Mouse (Mus musculus) kidney, embryonic 14.5 days (tissue): ENCODE measurements around the gene Barhl1. TPM values are rescaled to one million over a fixed set of nuclear protein-coding genes. Genes with fewer than 3 reads are reported as not detected.

Experiments used
- ATAC-seq: fragments of 200-750 bp; cut with Nextera tagmentation; 2 replicates; pipeline ENCODE4 v1.8.0; 2017; ENCODE audit warnings: moderate number of reproducible peaks, mild to moderate bottlenecking, moderate TSS enrichment, moderate library complexity; ENCODE audit not compliant: low FRiP score, low TSS enrichment
- H3K27ac ChIP-seq: fragments of 300-500 bp; sonication (generic); 2 replicates; pipeline ENCODE4 v1.5.1; 2014; ENCODE audit warnings: low read depth, mild to moderate bottlenecking, low read length, moderate library complexity, mixed read lengths
- H3K27me3 ChIP-seq: fragments of 300-500 bp; sonication (generic); 2 replicates; pipeline ENCODE4 v1.6.1; 2014; ENCODE audit warnings: mild to moderate bottlenecking, low read length; ENCODE audit not compliant: control insufficient read depth, insufficient read depth
- H3K36me3 ChIP-seq: fragments of 300-500 bp; sonication (generic); 2 replicates; pipeline ENCODE4 v1.6.1; 2014; ENCODE audit warnings: low read length, mixed read lengths; ENCODE audit not compliant: control insufficient read depth, insufficient read depth
- H3K4me1 ChIP-seq: fragments of 300-500 bp; sonication (generic); 2 replicates; pipeline ENCODE4 v1.6.1; 2014; ENCODE audit warnings: low read length, mixed read lengths; ENCODE audit not compliant: control insufficient read depth, insufficient read depth
- H3K4me2 ChIP-seq: fragments of 300-500 bp; sonication (generic); replicated peaks from 2 replicates; pipeline ENCODE4 v1.6.1; 2014; ENCODE audit warnings: low read depth, mild to moderate bottlenecking, low read length
- H3K4me3 ChIP-seq: fragments of 300-500 bp; sonication (generic); 2 replicates; pipeline ENCODE4 v1.5.1; 2014; ENCODE audit warnings: mild to moderate bottlenecking, low read length
- H3K9ac ChIP-seq: fragments of 300-500 bp; sonication (generic); 2 replicates; pipeline ENCODE4 v1.6.1; 2014; ENCODE audit warnings: low read depth, mild to moderate bottlenecking, low read length, moderate library complexity
- H3K9me3 ChIP-seq: fragments of 300-500 bp; sonication (generic); 2 replicates; pipeline ENCODE4 v1.6.1; 2016; ENCODE audit warnings: low read length; ENCODE audit not compliant: control insufficient read depth
- WGBS: fragments of 180-500 bp; shearing (Covaris S2); extraction: QIAGEN DNeasy Blood & Tissue Kit; methylation state at CpG from one replicate; pipeline ENCODE4 v1.1.7; 2014; 5-methylcytosine and 5-hydroxymethylcytosine counted together
- polyA plus RNA-seq: library from polyadenylated mRNA; unstranded; fragments of >200 nt; fragmentation: Nextera tagmentation; extraction: Ambion mirVana; gene quantifications from 2 replicates; pipeline ENCODE4 v1.2.1, GENCODE M21; 2014

The Barhl1 gene
- polyA plus RNA-seq, 1 experiment from 2014 or later = not detected

DNA sequence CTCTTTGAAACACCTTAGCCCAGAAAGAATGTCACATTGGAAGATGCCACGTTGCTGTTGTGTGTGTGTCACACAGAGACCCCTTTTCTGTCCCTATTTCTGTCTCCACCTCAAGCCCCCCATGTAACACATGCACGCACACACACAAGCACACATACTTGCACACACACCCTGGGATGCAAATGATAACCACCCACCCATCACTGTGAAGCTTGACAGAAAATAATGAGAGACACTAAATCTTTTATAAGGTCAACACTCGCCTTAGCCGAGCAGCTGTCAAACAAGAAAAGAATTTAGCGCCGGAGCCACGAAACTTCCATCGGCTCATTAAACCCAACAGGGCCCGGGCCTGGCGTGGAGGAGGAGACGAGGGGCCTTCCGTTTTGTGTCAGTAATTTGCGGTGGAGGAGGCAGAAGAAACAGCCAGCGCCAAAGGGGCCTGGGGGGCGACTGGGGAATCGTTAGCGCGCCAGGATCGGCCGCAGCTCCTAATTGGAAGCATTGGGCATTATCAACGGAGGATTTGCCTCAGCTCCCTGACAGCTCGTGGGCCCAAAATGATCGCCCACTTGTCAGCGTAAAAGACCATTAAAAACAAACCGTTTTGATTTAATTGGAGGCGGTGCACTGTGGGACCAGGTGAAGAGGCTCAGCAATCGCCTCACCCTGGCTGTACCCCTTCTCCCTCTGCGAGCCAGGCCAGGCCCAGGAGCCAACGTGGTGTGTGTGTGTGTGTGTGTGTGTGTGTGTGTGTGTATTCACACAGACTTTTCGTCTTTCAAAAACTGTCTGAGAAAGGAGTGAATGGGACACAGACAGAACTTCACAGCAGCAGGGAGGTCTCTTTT is 27.4 kb upstream of the Barhl1 start:
- H3K27me3 ChIP-seq = peaks cover 74% of the 10 kb centered on the region
- no peaks in the 10 kb centered on the region for H3K9me3 ChIP-seq
- H3K4me3 ChIP-seq = no peak overlapping the region
- no peak overlapping the region for H3K27ac ChIP-seq
- ATAC-seq = 0 out of 2 replicates have a peak, but pooled peaks have one; percentile 12
- no peak overlapping the region for H3K9ac ChIP-seq
- peaks cover 13% of the 10 kb centered on the region; the same call in 1 of the 2 replicates for H3K4me1 ChIP-seq
- WGBS = 12% methylated on average over 30 of the region's 30 CpGs
- no peaks in the 10 kb centered on the region for H3K36me3 ChIP-seq
- peak overlapping the region; percentile 4; the same call in 1 of the 2 replicates for H3K4me2 ChIP-seq

DNA sequence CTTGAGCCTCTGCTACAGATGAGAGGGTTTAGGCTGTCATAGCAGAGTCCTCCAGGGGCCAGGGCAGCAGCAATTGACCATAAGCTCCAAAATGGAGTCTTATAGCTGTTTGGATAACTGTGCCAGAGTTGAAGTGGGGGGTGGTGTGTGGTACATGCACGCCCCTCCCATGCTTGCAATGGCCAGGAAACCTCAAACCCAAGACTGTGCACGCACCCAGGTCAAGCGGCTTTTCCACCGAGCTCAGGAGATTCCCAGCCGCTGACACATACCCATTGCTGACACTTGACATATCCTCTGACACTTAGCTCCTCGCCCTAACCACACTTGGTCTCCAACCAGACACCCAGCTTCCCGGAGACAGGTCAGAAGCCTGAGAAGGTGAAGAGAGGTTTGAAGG is 22.5 kb upstream of the Barhl1 start:
- Histone ChIP-seq H3K4me1 (peaks cover 4% of the 10 kb centered on the region; the same call in 1 of the 2 replicates), H3K27me3 (peaks cover 56% of the 10 kb centered on the region), H3K4me2 (no peak overlapping the region), H3K36me3 (no peaks in the 10 kb centered on the region), H3K9ac (no peak overlapping the region), H3K4me3 (no peak overlapping the region), H3K27ac (no peak overlapping the region), H3K9me3 (no peaks in the 10 kb centered on the region)
- 76% methylated on average over 7 of the region's 7 CpGs for WGBS
- no peak for ATAC-seq

DNA sequence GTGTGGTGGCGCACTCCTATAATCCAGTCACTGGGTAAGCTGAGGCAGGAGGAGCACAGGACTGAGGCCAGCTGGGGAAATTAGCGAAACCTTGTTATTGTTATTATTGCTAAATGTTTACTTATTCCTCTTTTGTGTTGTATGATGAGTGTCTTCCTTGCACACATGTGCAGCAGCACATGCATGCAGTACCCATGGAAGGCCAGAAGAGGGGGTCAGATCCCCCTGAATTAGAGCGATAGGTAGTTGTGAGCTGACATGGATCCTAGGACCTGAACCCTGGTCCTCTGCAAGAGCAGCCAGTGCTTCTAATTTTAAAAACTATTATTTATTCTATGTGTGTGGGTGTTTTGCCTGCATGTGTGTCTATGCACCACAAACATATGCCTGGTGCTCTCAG is 14.1 kb upstream of the Barhl1 start:
- 96% methylated on average over 3 of the region's 3 CpGs for WGBS
- no peak overlapping the region for H3K9ac ChIP-seq
- H3K36me3 ChIP-seq = no peaks in the 10 kb centered on the region
- ATAC-seq = no peak
- H3K9me3 ChIP-seq = no peaks in the 10 kb centered on the region
- no peak overlapping the region for H3K4me3 ChIP-seq
- peaks cover 53% of the 10 kb centered on the region for H3K27me3 ChIP-seq
- no peak overlapping the region for H3K27ac ChIP-seq
- no peaks in the 10 kb centered on the region for H3K4me1 ChIP-seq
- H3K4me2 ChIP-seq = no peak overlapping the region

DNA sequence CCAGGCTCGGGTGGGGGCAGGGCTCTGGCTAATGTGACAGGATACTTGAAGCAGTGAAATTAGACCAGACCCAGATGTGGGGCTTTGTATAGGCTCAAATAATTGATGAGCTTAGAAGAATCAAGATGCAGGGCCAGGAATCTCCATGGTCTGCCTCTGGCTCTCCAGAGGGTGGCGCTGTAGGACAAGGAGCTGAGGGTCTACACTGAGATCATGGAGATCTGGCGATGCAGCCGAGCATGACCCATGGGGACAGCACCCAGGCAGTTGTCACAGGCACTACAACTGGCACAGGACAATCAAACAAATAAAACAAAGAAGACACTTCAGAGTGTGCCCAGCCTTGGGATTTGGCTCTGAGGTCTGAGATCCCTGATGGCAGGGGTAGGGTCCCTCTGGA is 7.4 kb upstream of the Barhl1 start:
- H3K4me2 ChIP-seq = no peak overlapping the region
- H3K27me3 ChIP-seq = peaks cover 91% of the 10 kb centered on the region
- no peaks in the 10 kb centered on the region for H3K9me3 ChIP-seq
- H3K9ac ChIP-seq = no peak overlapping the region
- WGBS = 2% methylated on average over 4 of the region's 4 CpGs
- H3K4me1 ChIP-seq = no peaks in the 10 kb centered on the region
- peak; percentile 52 for ATAC-seq
- no peak overlapping the region for H3K4me3 ChIP-seq
- no peaks in the 10 kb centered on the region for H3K36me3 ChIP-seq
- no peak overlapping the region for H3K27ac ChIP-seq

DNA sequence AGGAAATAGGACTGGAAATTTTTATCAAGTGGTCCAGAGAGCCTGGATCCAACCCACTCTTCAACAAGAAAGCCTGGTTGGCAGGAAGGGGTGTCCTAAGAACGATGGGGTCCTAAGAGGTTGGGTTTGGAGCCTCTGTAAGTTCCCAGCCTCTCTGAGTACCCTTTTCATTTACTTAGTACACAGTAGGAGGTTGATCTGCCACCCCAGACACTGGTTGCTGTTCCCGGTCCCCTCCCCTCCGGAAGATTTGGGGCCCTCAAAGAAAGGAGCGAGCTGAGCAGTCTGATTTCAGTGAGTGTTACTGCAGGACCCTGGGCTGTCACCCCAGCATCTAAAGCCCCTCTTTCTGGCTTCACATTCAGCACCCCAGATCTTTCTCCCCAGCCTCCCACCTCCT is 2.5 kb upstream of the Barhl1 start:
- Histone ChIP-seq H3K4me1 (no peaks in the 10 kb centered on the region), H3K9ac (no peak overlapping the region), H3K9me3 (no peaks in the 10 kb centered on the region), H3K27me3 (peaks cover 96% of the 10 kb centered on the region), H3K4me2 (no peak overlapping the region), H3K27ac (no peak overlapping the region), H3K36me3 (no peaks in the 10 kb centered on the region), H3K4me3 (no peak overlapping the region)
- 0% methylated on average over 4 of the region's 4 CpGs for WGBS
- ATAC-seq = no peak

DNA sequence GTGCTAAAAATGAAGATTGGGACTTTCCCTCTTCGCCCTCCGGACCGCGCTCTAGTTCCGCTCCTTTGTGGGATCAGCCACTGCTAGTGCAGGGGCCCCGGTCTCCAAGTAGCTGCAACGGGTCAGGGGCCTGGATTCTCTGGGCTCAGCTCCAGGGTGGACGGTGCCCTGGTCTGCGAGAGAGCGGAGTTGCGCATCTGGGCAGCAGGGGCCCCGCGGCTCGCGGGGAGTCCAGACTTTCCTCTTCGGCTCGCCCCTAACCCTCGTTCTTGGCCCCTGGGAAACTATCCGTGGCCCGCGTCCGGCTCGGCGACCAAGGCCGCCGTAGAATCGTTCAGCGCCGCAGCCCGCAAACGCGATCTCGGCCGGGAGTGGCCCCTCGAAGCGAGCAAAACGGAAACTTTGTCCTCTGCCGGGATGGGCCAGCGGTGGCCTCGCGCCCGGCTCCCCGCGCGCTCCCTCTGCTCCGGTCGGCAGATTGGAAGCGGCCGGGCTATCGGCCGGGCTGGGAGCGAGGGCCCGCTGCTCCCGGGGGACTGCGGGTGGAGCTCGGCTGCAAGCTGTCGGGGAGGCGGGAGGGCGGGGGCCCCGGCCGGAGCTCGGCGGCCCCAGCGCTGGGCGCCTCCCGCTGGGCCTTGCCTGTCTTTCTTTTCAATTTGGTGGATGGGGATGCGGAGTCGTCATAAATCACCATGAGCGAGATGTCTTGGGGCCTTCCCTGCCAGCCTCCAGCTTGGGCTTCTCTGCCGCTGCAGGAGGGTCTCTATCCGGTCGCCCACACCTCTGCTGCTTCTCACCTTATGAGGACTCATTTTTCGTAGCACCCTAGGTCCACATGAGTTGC is 1.3 kb upstream of the Barhl1 start:
- Histone ChIP-seq H3K36me3 (no peaks in the 10 kb centered on the region), H3K4me2 (peak overlapping the region; percentile 11), H3K9ac (no peak overlapping the region), H3K27me3 (peaks cover 96% of the 10 kb centered on the region), H3K27ac (no peak overlapping the region), H3K9me3 (no peaks in the 10 kb centered on the region), H3K4me1 (no peaks in the 10 kb centered on the region), H3K4me3 (peak overlapping the region; percentile 9)
- no peak for ATAC-seq
- under 1% methylated on average over 73 of the region's 73 CpGs for WGBS

DNA sequence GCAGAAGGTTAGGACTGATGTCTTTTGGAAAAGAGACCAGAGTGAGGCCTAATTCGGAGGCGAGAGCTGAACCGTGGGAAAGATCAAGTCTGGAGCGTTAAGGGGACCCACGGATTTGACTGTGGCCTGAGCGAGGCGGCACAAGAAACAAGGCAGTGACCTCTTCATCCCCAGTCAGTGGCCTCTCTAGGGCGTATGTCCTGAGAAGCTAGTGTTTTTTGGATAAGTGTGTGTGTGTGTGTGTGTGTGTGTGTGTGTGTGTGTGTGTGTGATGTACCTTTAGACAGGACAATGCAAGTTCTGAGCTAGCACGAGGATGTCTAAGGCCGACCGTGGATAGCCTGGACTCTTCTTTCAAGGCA is 669 bp upstream of the Barhl1 start:
- Histone ChIP-seq H3K27ac (no peak overlapping the region), H3K4me2 (no peak overlapping the region), H3K27me3 (peaks cover 95% of the 10 kb centered on the region), H3K9ac (no peak overlapping the region), H3K4me3 (no peak overlapping the region), H3K36me3 (no peaks in the 10 kb centered on the region), H3K4me1 (no peaks in the 10 kb centered on the region), H3K9me3 (no peaks in the 10 kb centered on the region)
- 3% methylated on average over 11 of the region's 11 CpGs for WGBS
- ATAC-seq = no peak

DNA sequence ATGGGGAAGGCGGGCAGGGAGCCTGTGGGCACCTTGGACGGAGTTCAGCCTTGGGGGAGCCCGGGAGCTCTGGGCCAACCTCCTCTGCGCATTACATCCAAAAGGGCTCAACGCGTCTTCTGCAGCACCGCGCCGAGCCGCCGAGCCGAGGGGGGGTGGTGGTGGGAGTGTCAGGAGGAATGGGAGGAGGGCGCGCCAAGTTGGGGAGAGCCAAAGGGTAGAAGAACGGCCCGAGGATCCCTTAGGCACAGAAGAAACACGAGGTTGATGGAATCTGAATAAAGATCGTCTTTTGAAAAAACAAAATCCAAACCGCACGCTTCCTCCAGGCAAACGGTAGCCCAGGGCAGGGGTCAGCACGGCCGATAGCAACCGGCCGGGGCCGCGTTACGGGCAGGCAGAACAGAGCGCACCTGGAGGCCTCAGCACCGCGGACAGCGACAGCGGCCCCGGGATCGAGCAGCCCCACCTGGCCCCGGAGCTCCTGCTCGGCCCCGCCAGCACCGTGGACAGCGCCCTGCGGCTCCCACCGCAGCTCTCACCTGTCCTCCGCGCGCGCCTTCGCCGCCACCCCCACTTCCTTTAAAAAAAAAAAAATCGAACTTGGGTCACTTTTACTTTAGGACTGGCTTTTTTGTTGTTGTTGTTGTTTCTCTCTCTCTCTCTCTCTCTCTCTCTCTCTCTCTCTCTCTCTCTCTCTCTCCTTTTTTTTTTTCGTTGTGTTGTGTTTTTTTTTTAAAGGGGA is 528 bp downstream of the Barhl1 start:
- Histone ChIP-seq H3K36me3 (no peaks in the 10 kb centered on the region), H3K9ac (no peak overlapping the region), H3K27ac (no peak overlapping the region), H3K4me3 (no peak overlapping the region), H3K9me3 (no peaks in the 10 kb centered on the region), H3K27me3 (peaks cover 95% of the 10 kb centered on the region), H3K4me2 (no peak overlapping the region), H3K4me1 (no peaks in the 10 kb centered on the region)
- WGBS = 1% methylated on average over 50 of the region's 50 CpGs
- peak; percentile 74 for ATAC-seq
